ENCODE assay signal across 8 mouse cellular contexts in genomic region chrX:94048048-94048447, GRCm38 (mm10).
DNase-seq lines count a peak whose midpoint lies in the region; ATAC-seq and TF ChIP-seq lines count a peak whose summit lies in the region.

No protein-coding gene starts in this region.

- H3K27me3 ChIP-seq in heart, embryonic 12.5 days (replicated peaks) = 0 out of 2 replicates have a peak, but pooled peaks cover 4% of the 10 kb centered on the region
- H3K27me3 ChIP-seq in embryonic facial prominence, embryonic 15.5 days = peaks cover 4% of the 10 kb centered on the region; the same call in 1 of the 2 replicates
- H3K27me3 ChIP-seq in kidney, embryonic 15.5 days = peaks cover 32% of the 10 kb centered on the region
- H3K27me3 ChIP-seq in thymus, adult 2 months (ENCODE audit: control insufficient read depth, insufficient read depth, low read length) = no peaks in the 10 kb centered on the region

- 33% methylated on average over 5 of the region's 5 CpGs for WGBS in heart, embryonic 12.5 days
- WGBS in embryonic facial prominence, embryonic 15.5 days = 43% methylated on average over 5 of the region's 5 CpGs
- 51% methylated on average over 5 of the region's 5 CpGs for WGBS in kidney, embryonic 15.5 days
- WGBS in thymus, adult 2 months = 72% methylated on average over 5 of the region's 5 CpGs

- TF ChIP-seq POLR2A in thymus, adult 2 months (IDR thresholded peaks at IDR 0.05; ENCODE audit: control insufficient read depth, extremely low read depth, insufficient read depth, low read length, poor library complexity) = no peak

- H3K9ac ChIP-seq in heart, embryonic 12.5 days = no peak overlapping the region
- H3K9ac ChIP-seq in embryonic facial prominence, embryonic 15.5 days = no peak overlapping the region
- H3K9ac ChIP-seq in kidney, embryonic 15.5 days = no peak overlapping the region

- H3K9me3 ChIP-seq in heart, embryonic 12.5 days (replicated peaks) = no peaks in the 10 kb centered on the region
- H3K9me3 ChIP-seq in embryonic facial prominence, embryonic 15.5 days (replicated peaks) = no peaks in the 10 kb centered on the region
- no peaks in the 10 kb centered on the region for H3K9me3 ChIP-seq in kidney, embryonic 15.5 days (replicated peaks)

- no peaks in the 10 kb centered on the region; the same call in 1 of the 2 replicates for H3K4me1 ChIP-seq in heart, embryonic 12.5 days (replicated peaks)
- H3K4me1 ChIP-seq in embryonic facial prominence, embryonic 15.5 days = no peaks in the 10 kb centered on the region
- no peaks in the 10 kb centered on the region for H3K4me1 ChIP-seq in kidney, embryonic 15.5 days
- no peaks in the 10 kb centered on the region for H3K4me1 ChIP-seq in thymus, adult 2 months (replicated peaks; ENCODE audit: control insufficient read depth, insufficient read depth, low read length)

- H3K27ac ChIP-seq in heart, embryonic 12.5 days (ENCODE audit: poor library complexity, severe bottlenecking) = no peak overlapping the region
- H3K27ac ChIP-seq in embryonic facial prominence, embryonic 15.5 days (replicated peaks) = peak overlapping the region; percentile 51; the same call in 1 of the 2 replicates
- no peak overlapping the region for H3K27ac ChIP-seq in kidney, embryonic 15.5 days
- no peak overlapping the region for H3K27ac ChIP-seq in thymus, adult 2 months (ENCODE audit: control insufficient read depth, insufficient read depth, low read length)

- ATAC-seq in heart, embryonic 12.5 days (ENCODE audit: insufficient number of reproducible peaks, low FRiP score) = no peak
- ATAC-seq in embryonic facial prominence, embryonic 15.5 days (ENCODE audit: insufficient number of reproducible peaks, low FRiP score, low TSS enrichment, low read depth) = no peak
- 0 out of 2 replicates have a peak, but pooled peaks have one; percentile 25 for ATAC-seq in kidney, embryonic 15.5 days (replicated peaks; ENCODE audit: low FRiP score)
- ATAC-seq in megakaryocyte, adult 5-6 weeks (ENCODE audit: poor library complexity, severe bottlenecking) = no peak

- DNase-seq in heart, adult 8-10 months (ENCODE audit: low spot score) = peak; percentile 10
- peak; percentile 81 for DNase-seq in 3T3-L1 (ENCODE audit: low read depth, low spot score)
- DNase-seq in thymus, adult 2 months = no peak
- DNase-seq in adipocyte (ENCODE audit: low spot score) = no peak

- no peak overlapping the region for H3K4me3 ChIP-seq in heart, embryonic 12.5 days
- H3K4me3 ChIP-seq in embryonic facial prominence, embryonic 15.5 days (replicated peaks) = no peak overlapping the region
- no peak overlapping the region for H3K4me3 ChIP-seq in kidney, embryonic 15.5 days (replicated peaks)
- H3K4me3 ChIP-seq in thymus, adult 2 months (ENCODE audit: control insufficient read depth, insufficient read depth, low read length) = no peak overlapping the region

- H3K36me3 ChIP-seq in heart, embryonic 12.5 days = no peaks in the 10 kb centered on the region
- H3K36me3 ChIP-seq in embryonic facial prominence, embryonic 15.5 days = no peaks in the 10 kb centered on the region
- no peaks in the 10 kb centered on the region for H3K36me3 ChIP-seq in kidney, embryonic 15.5 days
- H3K36me3 ChIP-seq in thymus, adult 2 months (ENCODE audit: control insufficient read depth, insufficient read depth, low read length) = no peaks in the 10 kb centered on the region

- no peak overlapping the region for H3K4me2 ChIP-seq in heart, embryonic 12.5 days
- no peak overlapping the region for H3K4me2 ChIP-seq in embryonic facial prominence, embryonic 15.5 days (replicated peaks)
- no peak overlapping the region for H3K4me2 ChIP-seq in kidney, embryonic 15.5 days

- no peak for TF ChIP-seq CTCF in thymus, adult 2 months (IDR thresholded peaks at IDR 0.05; ENCODE audit: borderline replicate concordance, control insufficient read depth, extremely low read depth, insufficient read depth, low read length, poor library complexity)

Comparison
In these comparisons a context has a peak if more than half of its experiments do, and no peak if none do; other contexts are left out.
1. DNase-seq: peak in heart, adult 8-10 months (single experiment) and 3T3-L1 (single experiment); none in thymus, adult 2 months (single experiment) and adipocyte (single experiment).